Comparison of ENCODE assay signal across 8 mouse cellular contexts in the genomic region with DNA sequence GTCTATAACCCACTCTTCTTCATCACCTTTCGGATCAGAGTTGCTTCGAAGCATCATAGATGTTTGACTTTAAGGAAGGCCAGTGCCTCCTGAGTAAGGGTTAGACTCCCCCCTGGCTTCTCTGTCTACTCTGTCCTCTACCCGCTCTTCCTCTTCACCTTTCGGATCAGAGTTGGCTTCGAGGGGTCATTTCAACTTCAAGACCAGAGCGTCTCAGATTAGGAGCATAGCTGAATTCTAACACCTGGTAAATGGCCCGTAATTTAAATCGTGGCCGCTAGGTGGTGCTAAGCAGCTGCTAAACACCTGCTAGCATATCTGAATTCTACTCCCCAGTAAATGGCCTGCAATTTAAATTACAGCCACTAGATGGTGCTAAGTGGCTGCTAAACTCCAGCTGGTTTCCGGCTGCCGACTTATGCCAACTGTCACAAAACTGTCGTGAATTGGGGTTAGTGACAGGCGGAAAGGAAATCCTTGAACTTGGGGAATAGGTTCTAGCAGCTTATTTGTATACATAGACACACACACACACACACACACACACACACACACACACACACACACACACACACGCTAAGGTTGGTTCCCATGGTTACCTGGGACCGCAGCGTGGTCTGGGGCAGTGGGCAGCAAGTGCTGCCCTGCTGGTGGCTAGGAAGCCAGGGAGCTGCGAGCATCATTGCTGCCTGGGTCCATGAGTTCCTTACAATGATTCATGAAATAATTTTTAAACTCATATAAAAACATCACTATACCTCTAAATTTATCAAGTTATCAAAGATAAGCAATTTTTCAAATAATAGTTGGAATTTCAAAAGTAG.
DNase-seq lines count a peak whose midpoint lies in the region; ATAC-seq lines count a peak whose summit lies in the region.

No protein-coding gene starts in this region.

- peak; percentile 97 for ATAC-seq in CD4-positive, CD25-positive, alpha-beta regulatory T cell, adult 4 months
- no peak for ATAC-seq in heart, embryonic 14.5 days (ENCODE audit: insufficient number of reproducible peaks, insufficient read depth, low FRiP score, low read depth)
- peak; percentile 84 for ATAC-seq in liver, embryonic 13.5 days (ENCODE audit: low read depth)
- peak; percentile 82; the same call in 1 of the 2 replicates for ATAC-seq in stomach, embryonic 16.5 days (ENCODE audit: insufficient read depth, low FRiP score)

- H3K4me2 ChIP-seq in heart, embryonic 14.5 days (ENCODE audit: low read length) = peak overlapping the region; percentile 61
- peak overlapping the region; percentile 61 for H3K4me2 ChIP-seq in liver, embryonic 13.5 days
- peak overlapping the region; percentile 55 for H3K4me2 ChIP-seq in stomach, embryonic 16.5 days (ENCODE audit: low read depth, low read length)

- H3K27ac ChIP-seq in heart, embryonic 14.5 days (replicated peaks in 1 of 2; ENCODE audit: control insufficient read depth in 1 of 2, insufficient read depth in 1 of 2, low read depth in 2 of 2, low read length in 2 of 2) = no peak overlapping the region
- H3K27ac ChIP-seq in liver, embryonic 13.5 days = no peak overlapping the region
- no peak overlapping the region for H3K27ac ChIP-seq in stomach, embryonic 16.5 days (ENCODE audit: low read length)

- peak overlapping the region; percentile 42 to 62 for H3K4me3 ChIP-seq in heart, embryonic 14.5 days (ENCODE audit: control insufficient read depth in 1 of 2, insufficient read depth in 1 of 2, low read depth in 1 of 2, low read length in 2 of 2)
- peak overlapping the region; percentile 52 for H3K4me3 ChIP-seq in liver, embryonic 13.5 days (replicated peaks)
- H3K4me3 ChIP-seq in stomach, embryonic 16.5 days (replicated peaks; ENCODE audit: low read length) = peak overlapping the region; percentile 48

- 22% methylated on average over 16 of the region's 17 CpGs for WGBS in heart, embryonic 14.5 days
- WGBS in liver, embryonic 13.5 days (ENCODE audit: insufficient replicate concordance) = 19% methylated on average over 17 of the region's 17 CpGs
- 20% methylated on average over 17 of the region's 17 CpGs for WGBS in stomach, embryonic 16.5 days

- peak overlapping the region; percentile 64 for H3K9ac ChIP-seq in heart, embryonic 14.5 days (ENCODE audit: low read length)
- H3K9ac ChIP-seq in liver, embryonic 13.5 days = peak overlapping the region; percentile 54; the same call in 1 of the 2 replicates
- H3K9ac ChIP-seq in stomach, embryonic 16.5 days (ENCODE audit: low read length) = peak overlapping the region; percentile 68; the same call in 1 of the 2 replicates

- H3K27me3 ChIP-seq in heart, embryonic 14.5 days (ENCODE audit: control insufficient read depth, insufficient read depth, low read length) = no peaks in the 10 kb centered on the region
- H3K27me3 ChIP-seq in liver, embryonic 13.5 days = peaks cover 2% of the 10 kb centered on the region; the same call in 1 of the 2 replicates
- H3K27me3 ChIP-seq in stomach, embryonic 16.5 days (ENCODE audit: control insufficient read depth, insufficient read depth, low read length) = no peaks in the 10 kb centered on the region

- DNase-seq in c-Kit-negative CD71-positive TER-119-positive erythroid progenitor cells, embryonic 14.5 days (ENCODE audit: low read depth, low spot score) = peak; percentile 99
- peak; percentile 93 for DNase-seq in fibroblast of lung, adult 2 months (ENCODE audit: low read depth)
- DNase-seq in kidney, postnatal 14 days = peak; percentile 98
- peak; percentile 61 for DNase-seq in liver, embryonic 13.5 days
- DNase-seq in neural tube, embryonic 10.5 days (ENCODE audit: extremely low spot score, low spot score) = peak; percentile 91

- H3K4me1 ChIP-seq in heart, embryonic 14.5 days (ENCODE audit: control insufficient read depth in 2 of 2, insufficient read depth in 2 of 2, low read length in 2 of 2) = no peaks in the 10 kb centered on the region
- 0 out of 2 replicates have a peak, but pooled peaks cover 2% of the 10 kb centered on the region for H3K4me1 ChIP-seq in liver, embryonic 13.5 days (replicated peaks)
- H3K4me1 ChIP-seq in stomach, embryonic 16.5 days (ENCODE audit: control insufficient read depth, insufficient read depth, low read length) = no peaks in the 10 kb centered on the region

- no peaks in the 10 kb centered on the region for H3K36me3 ChIP-seq in heart, embryonic 14.5 days (ENCODE audit: control insufficient read depth, insufficient read depth, low read length)
- no peaks in the 10 kb centered on the region for H3K36me3 ChIP-seq in liver, embryonic 13.5 days
- no peaks in the 10 kb centered on the region for H3K36me3 ChIP-seq in stomach, embryonic 16.5 days (ENCODE audit: control insufficient read depth, insufficient read depth, low read length)

- H3K9me3 ChIP-seq in heart, embryonic 14.5 days (ENCODE audit: control insufficient read depth, low read length) = no peaks in the 10 kb centered on the region
- H3K9me3 ChIP-seq in liver, embryonic 13.5 days (replicated peaks) = no peaks in the 10 kb centered on the region
- H3K9me3 ChIP-seq in stomach, embryonic 16.5 days (replicated peaks; ENCODE audit: control insufficient read depth, low read length) = no peaks in the 10 kb centered on the region
